Mouse (Mus musculus) embryonic fibroblast, embryonic 13.5 days (primary cell): ENCODE measurements around the gene Polr2c.

ENCODE experiments used
- CTCF ChIP-seq: IDR thresholded peaks from 2 replicates; pipeline ENCODE4 v1.5.1; 2011; ENCODE audit warnings: mild to moderate bottlenecking, control low read depth, low read length, moderate library complexity, borderline replicate concordance; ENCODE audit not compliant: insufficient read depth
- POLR2A ChIP-seq: IDR thresholded peaks from 2 replicates; pipeline ENCODE4 v1.6.1; 2011; ENCODE audit warnings: low read depth, mild to moderate bottlenecking, control low read depth, low read length, moderate library complexity

DNA sequence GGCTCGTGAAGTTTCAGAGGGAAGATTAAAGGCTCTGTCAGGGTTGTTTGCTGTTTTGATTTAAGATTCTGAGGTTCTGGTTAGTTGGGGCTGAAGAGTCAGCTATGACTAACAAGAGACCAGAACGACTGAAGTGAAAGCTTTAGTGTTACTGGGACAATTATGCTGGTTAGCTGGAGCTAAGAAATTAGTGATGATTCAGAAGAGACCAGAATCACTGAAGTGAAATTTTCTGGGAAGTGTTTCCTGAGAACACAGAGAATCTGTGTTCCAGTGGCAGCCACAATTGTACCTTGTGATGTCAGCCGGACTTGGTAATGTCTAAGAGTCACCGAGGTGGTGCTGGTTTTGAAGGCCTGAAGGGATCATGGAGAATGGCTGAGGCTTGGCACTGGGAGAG is 23.5 kb downstream of the Polr2c start:
- TF ChIP-seq CTCF (no peak), POLR2A (no peak)
